Mouse (Mus musculus) CD4-positive, CD25-positive, alpha-beta regulatory T cell, adult 2 months (primary cell): Measurements from ENCODE around the gene Pear1.
A peak's percentile ranks its signal among the peaks of the same experiment; 100 is the strongest.
"Not testable (repeated sequence)": the region's sequence is repeated elsewhere in the genome, so short reads cannot be mapped to it uniquely, and the experiment has no call there.

Experiments used
- DNase-seq: peaks from one replicate; pipeline ENCODE4 v3.0.0-alpha.2; 2012; ENCODE audit warnings: low read depth, low spot score

Pear1 gene

GRCm38 (mm10) chr3:87824206-87824605 is at the start of gene Pear1:
TSS of gene Pear1 (minus strand) at chr3:87824306.
- not testable (repeated sequence) for DNase-seq

- DNase-seq = not testable (repeated sequence)
Observed at GRCm38 (mm10) chr3:87864111-87864510, 40.0 kb upstream of the Pear1 start.

- peak; percentile 90 for DNase-seq
Observed at GRCm38 (mm10) chr3:87859813-87860212, 35.7 kb upstream of the Pear1 start.

- DNase-seq = no peak
Observed at GRCm38 (mm10) chr3:87857666-87858065, 33.6 kb upstream of the Pear1 start.

- DNase-seq = no peak
Observed at GRCm38 (mm10) chr3:87855936-87856335, 31.8 kb upstream of the Pear1 start.

GRCm38 (mm10) chr3:87854795-87855568 is 30.9 kb upstream of the Pear1 start:
- no peak for DNase-seq

- DNase-seq = peak; percentile 74
Observed at GRCm38 (mm10) chr3:87849117-87849516, 25.0 kb upstream of the Pear1 start.

- DNase-seq = peak; percentile 83
Observed at GRCm38 (mm10) chr3:87847680-87848079, 23.6 kb upstream of the Pear1 start.

GRCm38 (mm10) chr3:87846650-87847110 is 22.6 kb upstream of the Pear1 start, which contains the start of gene Sh2d2a:
TSS of gene Sh2d2a (plus strand) at chr3:87846755.
- DNase-seq = peak; percentile 93

- no peak for DNase-seq
Observed at GRCm38 (mm10) chr3:87846186-87846585, 22.1 kb upstream of the Pear1 start.

GRCm38 (mm10) chr3:87844981-87845380 is 20.9 kb upstream of the Pear1 start:
- peak; percentile 74 for DNase-seq

GRCm38 (mm10) chr3:87840858-87841257 is 16.8 kb upstream of the Pear1 start:
- DNase-seq = no peak

- peak; percentile 90 for DNase-seq
Observed at GRCm38 (mm10) chr3:87838622-87839021, 14.5 kb upstream of the Pear1 start.

- DNase-seq = peak; percentile 80
Observed at GRCm38 (mm10) chr3:87833482-87833881, 9.4 kb upstream of the Pear1 start.

GRCm38 (mm10) chr3:87832109-87832859 is 8.2 kb upstream of the Pear1 start:
- DNase-seq = peak; percentile 68

- DNase-seq = peak; percentile 33
Observed at GRCm38 (mm10) chr3:87829025-87829424, 4.9 kb upstream of the Pear1 start.

GRCm38 (mm10) chr3:87828435-87828834 is 4.3 kb upstream of the Pear1 start:
- DNase-seq = no peak

GRCm38 (mm10) chr3:87818226-87818625 is 5.9 kb downstream of the Pear1 start:
- DNase-seq = no peak

GRCm38 (mm10) chr3:87816646-87817093 is 7.4 kb downstream of the Pear1 start:
- DNase-seq = peak; percentile 90

- no peak for DNase-seq
Observed at GRCm38 (mm10) chr3:87816166-87816565, 7.9 kb downstream of the Pear1 start.

GRCm38 (mm10) chr3:87812873-87813272 is 11.2 kb downstream of the Pear1 start:
- DNase-seq = no peak

- DNase-seq = no peak
Observed at GRCm38 (mm10) chr3:87812413-87812812, 11.7 kb downstream of the Pear1 start.
